Mouse (Mus musculus) neural tube, embryonic 13.5 days (tissue): Measurements from ENCODE around the gene Gmppa. TPM values are rescaled to one million over a fixed set of nuclear protein-coding genes. Genes with fewer than 3 reads are reported as not detected.

Experiments used
- ATAC-seq: fragments of 200-750 bp; cut with Nextera tagmentation; 2 replicates; pipeline ENCODE4 v1.8.0; 2017; ENCODE audit warnings: low read depth, mild to moderate bottlenecking, moderate TSS enrichment, moderate library complexity
- H3K27ac ChIP-seq: fragments of 300-500 bp; sonication (generic); replicated peaks from 2 replicates; pipeline ENCODE4 v1.5.1; 2015; ENCODE audit warnings: moderate library complexity, mild to moderate bottlenecking, inconsistent platforms
- H3K27me3 ChIP-seq: fragments of 300-500 bp; sonication (generic); 2 replicates; pipeline ENCODE4 v1.6.1; 2015; ENCODE audit warnings: mild to moderate bottlenecking, inconsistent platforms
- H3K36me3 ChIP-seq: fragments of 300-500 bp; sonication (generic); 2 replicates; pipeline ENCODE4 v1.6.1; 2015; ENCODE audit warnings: mild to moderate bottlenecking, inconsistent platforms
- H3K4me1 ChIP-seq: fragments of 300-500 bp; sonication (generic); replicated peaks from 2 replicates; pipeline ENCODE4 v1.6.1; 2015; ENCODE audit warnings: inconsistent platforms
- H3K4me2 ChIP-seq: fragments of 300-500 bp; sonication (generic); 2 replicates; pipeline ENCODE4 v1.6.1; 2015; ENCODE audit warnings: inconsistent platforms, mild to moderate bottlenecking, moderate library complexity
- H3K4me3 ChIP-seq: fragments of 300-500 bp; sonication (generic); 2 replicates; pipeline ENCODE4 v1.5.1; 2015; ENCODE audit warnings: mild to moderate bottlenecking, inconsistent platforms
- H3K9ac ChIP-seq: fragments of 300-500 bp; sonication (generic); 2 replicates; pipeline ENCODE4 v1.6.1; 2015; ENCODE audit warnings: moderate library complexity, mild to moderate bottlenecking, inconsistent platforms
- H3K9me3 ChIP-seq: fragments of 300-500 bp; sonication (generic); 2 replicates; pipeline ENCODE4 v1.6.1; 2016; ENCODE audit warnings: inconsistent platforms
- WGBS: fragments of 180-500 bp; shearing (Covaris S2); methylation state at CpG from one replicate; pipeline ENCODE4 v1.1.7; 2015; 5-methylcytosine and 5-hydroxymethylcytosine counted together
- polyA plus RNA-seq: library from polyadenylated mRNA; unstranded; fragments of >200 nt; fragmentation: Nextera tagmentation; extraction: Ambion mirVana; gene quantifications from 2 replicates; pipeline ENCODE4 v1.2.1, GENCODE M21; 2015

Gene Gmppa
- polyA plus RNA-seq, 1 experiment from 2014 or later = 74.4 TPM

DNA sequence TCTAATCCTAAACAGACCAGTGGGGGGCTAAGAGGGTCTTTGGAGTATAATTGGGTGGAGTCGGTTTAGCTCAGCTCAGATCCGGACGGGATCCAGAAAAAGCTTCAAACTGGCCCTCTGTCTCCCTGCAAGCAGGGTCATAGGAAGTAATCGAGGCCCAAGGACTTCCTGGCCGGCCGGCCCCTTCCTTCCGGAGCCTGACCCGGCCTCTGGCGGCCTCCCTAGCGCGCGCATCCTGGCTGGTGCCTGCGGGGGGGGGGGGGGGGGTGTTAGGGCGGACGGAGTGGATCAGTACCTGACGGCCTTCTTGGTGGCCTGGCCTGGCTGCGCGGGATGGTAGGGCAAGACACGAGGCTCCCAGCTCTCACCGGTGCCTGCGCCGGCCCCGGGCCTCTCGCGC lies 42.8 kb downstream of the Gmppa start:
- Histone ChIP-seq H3K4me1 (peaks cover 60% of the 10 kb centered on the region), H3K4me2 (peak overlapping the region; percentile 80), H3K27me3 (peaks cover 25% of the 10 kb centered on the region), H3K9me3 (no peaks in the 10 kb centered on the region), H3K27ac (peak overlapping the region; percentile 86), H3K36me3 (peaks cover 50% of the 10 kb centered on the region), H3K4me3 (peak overlapping the region; percentile 93), H3K9ac (peak overlapping the region; percentile 92)
- no peak for ATAC-seq
- 0% methylated on average over 11 of the region's 25 CpGs for WGBS

DNA sequence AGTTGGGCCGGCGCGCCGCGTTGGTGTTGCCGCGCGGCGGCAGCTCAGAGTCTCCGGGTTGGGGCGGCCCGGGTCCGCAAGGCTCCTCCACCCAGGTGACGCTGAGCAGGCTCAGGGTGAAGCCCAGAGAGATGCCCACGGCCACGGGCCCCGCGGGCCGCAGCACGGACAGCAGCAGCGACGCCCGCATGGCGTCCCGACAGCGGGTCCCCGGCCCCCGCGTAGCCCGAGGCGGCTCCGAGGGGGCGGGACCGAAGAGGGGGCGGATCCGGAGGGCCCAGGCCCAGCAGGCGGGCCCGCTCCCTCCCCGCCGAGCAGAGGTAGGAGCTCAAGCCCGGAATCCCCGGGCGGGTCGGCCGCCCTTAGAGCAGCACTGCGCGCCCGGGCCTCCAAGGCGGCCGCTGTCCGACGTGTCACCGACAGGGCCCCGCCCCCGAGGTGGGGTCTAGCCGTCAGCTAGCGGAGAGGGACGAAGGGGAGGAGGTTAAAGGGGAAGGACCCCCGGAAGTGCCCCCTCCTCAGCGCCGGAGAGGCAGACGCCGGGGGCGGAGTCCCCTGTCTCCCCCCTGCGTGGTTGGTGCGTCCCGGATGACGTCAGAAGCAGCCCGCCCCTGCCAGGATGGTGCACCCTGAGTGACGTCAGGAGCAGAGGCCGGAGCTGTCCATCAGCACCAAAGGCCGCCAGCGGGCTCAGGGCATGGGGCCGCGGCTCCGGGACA lies 43.3 kb downstream of the Gmppa start, which contains the start of the genes Chpf and Tmem198:
Gene Chpf, minus strand, starts transcription at position 392 of the 719 bp plus-strand sequence.
Gene Tmem198, plus strand, starts transcription at position 617 of the 719 bp plus-strand sequence.
- Histone ChIP-seq H3K27me3 (peaks cover 30% of the 10 kb centered on the region), H3K4me1 (peaks cover 58% of the 10 kb centered on the region), H3K9ac (peak within 1 kb of the TSS; percentile 92), H3K4me2 (peak within 1 kb of the TSS; percentile 80), H3K36me3 (peaks cover 48% of the 10 kb centered on the region), H3K9me3 (no peaks in the 10 kb centered on the region), H3K27ac (peak within 1 kb of the TSS; percentile 86), H3K4me3 (peak within 1 kb of the TSS; percentile 93)
- peak; percentile 89 for ATAC-seq
- WGBS = under 1% methylated on average over 60 of the region's 76 CpGs

DNA sequence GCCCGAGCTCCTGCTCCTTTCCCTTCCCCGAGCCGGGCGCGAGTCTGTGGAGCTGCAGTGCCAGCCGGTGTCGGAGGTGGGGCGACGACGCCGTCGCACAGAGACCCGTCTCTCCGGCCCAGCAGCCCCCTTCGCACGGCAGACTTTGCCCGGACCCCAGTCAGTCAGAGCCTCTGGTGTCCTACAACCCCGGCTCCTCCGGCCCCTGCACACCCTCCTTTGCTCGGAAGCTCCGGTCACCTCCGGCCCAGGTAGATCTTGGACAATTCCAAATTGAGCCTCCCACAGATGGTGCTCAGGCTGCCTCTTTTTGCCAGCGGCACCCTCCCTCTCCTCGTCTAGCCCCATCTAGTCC lies 43.9 kb downstream of the Gmppa start:
- H3K4me2 ChIP-seq = peak overlapping the region; percentile 80
- peak overlapping the region; percentile 93 for H3K4me3 ChIP-seq
- no peak for ATAC-seq
- peaks cover 53% of the 10 kb centered on the region for H3K4me1 ChIP-seq
- H3K27ac ChIP-seq = peak overlapping the region; percentile 86
- peaks cover 36% of the 10 kb centered on the region for H3K27me3 ChIP-seq
- H3K36me3 ChIP-seq = peaks cover 48% of the 10 kb centered on the region
- H3K9me3 ChIP-seq = no peaks in the 10 kb centered on the region
- WGBS = 2% methylated on average over 24 of the region's 24 CpGs
- H3K9ac ChIP-seq = peak overlapping the region; percentile 92

DNA sequence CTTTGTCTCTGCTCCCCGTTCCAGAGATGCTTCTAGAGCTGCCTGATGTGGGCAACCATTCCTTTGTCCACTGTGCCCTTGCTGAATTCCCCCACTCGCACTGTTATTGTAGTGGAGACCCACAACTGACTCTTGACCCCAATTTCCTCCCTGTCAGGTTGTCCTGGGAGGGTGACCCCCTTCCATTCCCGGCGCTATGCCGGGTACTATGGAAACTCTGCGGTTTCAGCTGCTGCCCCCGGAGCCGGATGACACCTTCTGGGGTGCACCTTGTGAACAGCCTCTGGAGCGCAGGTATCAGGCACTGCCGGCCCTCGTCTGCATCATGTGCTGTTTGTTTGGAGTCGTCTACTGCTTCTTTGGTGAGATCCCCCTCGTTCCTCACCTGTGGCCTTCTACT lies 44.3 kb downstream of the Gmppa start:
- Histone ChIP-seq H3K4me2 (peak overlapping the region; percentile 80), H3K27ac (peak overlapping the region; percentile 86), H3K9ac (peak overlapping the region; percentile 92), H3K4me3 (peak overlapping the region; percentile 93), H3K4me1 (peaks cover 52% of the 10 kb centered on the region), H3K27me3 (peaks cover 40% of the 10 kb centered on the region), H3K36me3 (peaks cover 48% of the 10 kb centered on the region), H3K9me3 (no peaks in the 10 kb centered on the region)
- 19% methylated on average over 13 of the region's 13 CpGs for WGBS
- no peak for ATAC-seq

DNA sequence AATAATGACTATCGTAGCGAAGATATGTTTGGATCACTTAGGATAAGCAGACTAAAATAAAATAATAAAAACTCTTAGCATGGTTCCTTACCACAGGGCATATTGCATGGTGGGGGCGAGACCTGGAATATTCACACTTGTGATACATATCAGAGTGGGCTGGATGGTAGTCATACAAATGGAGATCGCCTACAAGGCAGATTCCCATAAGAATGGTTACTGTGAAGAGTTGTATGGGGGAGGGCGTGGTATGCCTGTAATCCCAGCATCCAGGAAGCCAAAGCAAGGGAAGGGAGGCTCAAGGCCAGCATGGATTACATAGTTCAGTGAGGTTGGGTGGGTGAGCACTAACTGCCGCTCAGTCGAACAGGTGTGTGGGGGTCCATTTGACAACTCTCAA lies 45.0 kb downstream of the Gmppa start:
- H3K4me1 ChIP-seq = peaks cover 52% of the 10 kb centered on the region
- WGBS = 83% methylated on average over 7 of the region's 7 CpGs

DNA sequence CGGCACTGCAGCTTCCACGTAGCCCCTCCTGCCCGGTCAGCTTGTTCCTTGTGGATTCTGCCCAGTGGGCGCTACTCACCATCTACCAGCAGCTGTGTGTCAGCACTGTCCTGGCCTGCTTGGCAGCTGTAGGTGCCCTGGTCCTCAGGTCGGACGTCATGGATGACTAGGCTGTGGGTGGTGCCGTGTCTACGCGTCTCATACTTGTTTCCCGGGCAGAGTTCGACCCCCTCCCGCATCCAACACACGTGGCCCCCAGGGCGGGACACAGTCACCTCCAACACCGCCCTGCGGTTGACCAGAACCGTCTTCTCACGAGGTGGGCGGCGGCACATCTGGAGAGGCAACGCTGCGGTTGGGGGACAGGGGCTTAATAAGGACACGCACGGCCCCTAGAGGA lies 50.8 kb downstream of the Gmppa start:
- 0 out of 2 replicates have a peak, but pooled peaks have one; percentile 2 for ATAC-seq
- Histone ChIP-seq H3K36me3 (peaks cover 57% of the 10 kb centered on the region), H3K9me3 (no peaks in the 10 kb centered on the region), H3K9ac (no peak overlapping the region), H3K4me3 (peak overlapping the region; percentile 45; the same call in 1 of the 2 replicates), H3K27ac (no peak overlapping the region), H3K27me3 (peaks cover 88% of the 10 kb centered on the region), H3K4me1 (peaks cover 31% of the 10 kb centered on the region), H3K4me2 (peak overlapping the region; percentile 82)
- WGBS = 6% methylated on average over 24 of the region's 24 CpGs

More for the DNA sequence above, 45.0 kb downstream of the Gmppa start:
- peak overlapping the region; percentile 92 for H3K9ac ChIP-seq
- H3K9me3 ChIP-seq = no peaks in the 10 kb centered on the region
- H3K4me2 ChIP-seq = peak overlapping the region; percentile 80
- peaks cover 47% of the 10 kb centered on the region for H3K27me3 ChIP-seq
- no peak overlapping the region for H3K27ac ChIP-seq
- ATAC-seq = no peak
- H3K36me3 ChIP-seq = peaks cover 48% of the 10 kb centered on the region
- H3K4me3 ChIP-seq = peak overlapping the region; percentile 93

DNA sequence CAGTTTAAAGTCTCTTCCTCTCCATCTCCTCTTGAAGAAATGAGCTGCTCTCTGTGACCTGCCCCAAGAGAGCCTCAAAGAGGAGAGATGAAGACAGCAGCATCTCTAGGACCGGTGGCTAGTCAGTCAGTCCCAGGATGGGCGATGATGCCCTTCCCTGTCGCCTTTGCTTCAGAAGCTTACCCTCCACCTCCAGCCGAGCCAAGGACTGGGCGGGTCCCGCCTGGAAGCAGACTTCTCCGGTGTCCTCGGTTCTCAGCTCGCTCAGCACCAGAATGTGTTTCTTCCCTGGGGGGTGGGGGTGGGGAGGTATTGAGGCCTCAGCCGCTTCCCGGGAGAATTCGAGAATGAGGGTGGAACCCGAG lies 51.3 kb downstream of the Gmppa start:
- H3K27me3 ChIP-seq = peaks cover 91% of the 10 kb centered on the region
- peaks cover 30% of the 10 kb centered on the region for H3K4me1 ChIP-seq
- no peak overlapping the region for H3K27ac ChIP-seq
- H3K9me3 ChIP-seq = no peaks in the 10 kb centered on the region
- H3K36me3 ChIP-seq = peaks cover 57% of the 10 kb centered on the region
- peak overlapping the region; percentile 82 for H3K4me2 ChIP-seq
- WGBS = under 1% methylated on average over 13 of the region's 13 CpGs
- H3K9ac ChIP-seq = peak overlapping the region; percentile 62; the same call in 1 of the 2 replicates
- H3K4me3 ChIP-seq = peak overlapping the region; percentile 45
- no peak; the same call in 1 of the 2 replicates for ATAC-seq

DNA sequence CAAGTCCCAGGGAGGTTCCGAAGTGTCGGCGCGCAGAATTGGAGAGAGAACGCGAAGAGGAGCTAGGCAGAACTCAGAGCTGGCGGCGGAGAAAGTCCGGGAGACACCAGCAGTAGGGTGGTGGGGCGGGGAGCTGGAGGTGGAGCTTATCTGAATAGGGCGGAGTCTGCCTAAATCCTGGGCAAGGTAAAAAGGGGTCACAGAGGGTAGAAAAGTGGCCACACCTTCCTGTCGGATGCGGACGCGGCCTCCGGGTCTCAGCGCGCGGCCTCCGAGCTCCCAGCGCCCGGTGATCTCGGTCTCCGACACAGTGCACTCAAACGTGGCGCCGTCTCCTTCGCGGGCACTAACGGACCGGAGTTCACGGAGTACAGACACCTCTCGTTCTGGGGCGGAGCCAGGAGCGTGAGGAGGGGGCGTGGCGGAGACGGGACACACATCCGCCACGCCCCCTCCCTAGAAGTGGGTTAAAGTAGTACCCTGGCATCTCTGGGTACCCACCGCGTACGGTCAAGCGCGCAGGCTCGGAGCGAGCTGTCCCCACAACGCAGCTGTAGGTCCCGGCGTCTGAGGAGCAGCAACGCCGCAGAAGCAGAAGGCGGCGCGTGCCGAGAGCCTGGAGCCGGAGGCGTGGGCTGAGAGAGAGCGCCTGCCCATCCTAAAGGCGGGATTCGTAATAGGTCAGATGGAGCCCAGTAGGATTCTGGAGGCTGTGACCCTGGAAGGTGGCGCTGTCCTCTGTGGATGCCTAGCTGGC lies 51.9 kb downstream of the Gmppa start:
- under 1% methylated on average over 62 of the region's 62 CpGs for WGBS
- peak; percentile 66 for ATAC-seq
- Histone ChIP-seq H3K36me3 (peaks cover 55% of the 10 kb centered on the region), H3K27me3 (peaks cover 91% of the 10 kb centered on the region), H3K27ac (no peak overlapping the region), H3K4me3 (peak overlapping the region; percentile 45), H3K4me2 (peak overlapping the region; percentile 82), H3K9me3 (no peaks in the 10 kb centered on the region), H3K4me1 (peaks cover 27% of the 10 kb centered on the region), H3K9ac (peak overlapping the region; percentile 62)

DNA sequence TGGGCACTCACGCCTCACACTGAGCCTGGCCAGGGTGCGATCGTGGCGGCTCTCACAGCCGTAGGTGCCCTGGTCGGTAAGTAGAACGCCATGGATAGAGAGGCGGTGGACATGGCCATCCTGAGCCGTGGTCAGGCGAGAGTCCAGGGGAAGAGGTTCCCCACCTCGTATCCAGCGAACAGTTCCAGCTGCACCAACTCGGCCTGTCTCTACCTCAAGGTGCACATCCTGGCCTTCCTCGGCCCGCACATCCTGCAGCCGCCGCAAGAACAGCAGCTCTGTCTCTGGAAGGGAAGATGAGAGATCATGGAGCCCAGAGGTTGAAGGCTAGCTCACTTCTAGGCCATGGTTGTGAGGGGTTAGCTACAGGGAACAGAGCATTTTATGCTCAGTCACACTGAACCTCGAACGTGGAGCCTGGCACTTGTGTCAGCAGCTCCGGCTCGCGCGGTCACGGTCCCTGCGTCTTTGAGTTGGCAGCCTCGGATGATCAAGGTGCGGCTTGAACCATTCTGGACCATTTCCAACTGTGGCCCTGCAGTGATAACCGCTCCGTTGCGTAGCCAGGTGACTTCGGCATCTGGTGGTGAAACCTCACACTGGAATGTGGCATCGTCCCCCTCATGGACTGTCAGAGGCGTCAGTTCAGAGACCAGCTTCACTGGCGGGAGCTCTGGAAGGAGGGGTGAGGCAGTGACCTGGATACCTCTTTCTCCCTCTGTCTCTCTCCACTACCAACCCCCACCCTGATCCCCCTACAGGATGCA lies 55.2 kb downstream of the Gmppa start:
- peaks cover 68% of the 10 kb centered on the region for H3K27me3 ChIP-seq
- WGBS = 87% methylated on average over 34 of the region's 34 CpGs
- ATAC-seq = no peak
- no peak overlapping the region for H3K9ac ChIP-seq
- H3K36me3 ChIP-seq = peaks cover 23% of the 10 kb centered on the region
- H3K4me3 ChIP-seq = no peak overlapping the region
- H3K27ac ChIP-seq = no peak overlapping the region
- H3K4me1 ChIP-seq = peaks cover 28% of the 10 kb centered on the region
- H3K4me2 ChIP-seq = no peak overlapping the region
- no peaks in the 10 kb centered on the region for H3K9me3 ChIP-seq

DNA sequence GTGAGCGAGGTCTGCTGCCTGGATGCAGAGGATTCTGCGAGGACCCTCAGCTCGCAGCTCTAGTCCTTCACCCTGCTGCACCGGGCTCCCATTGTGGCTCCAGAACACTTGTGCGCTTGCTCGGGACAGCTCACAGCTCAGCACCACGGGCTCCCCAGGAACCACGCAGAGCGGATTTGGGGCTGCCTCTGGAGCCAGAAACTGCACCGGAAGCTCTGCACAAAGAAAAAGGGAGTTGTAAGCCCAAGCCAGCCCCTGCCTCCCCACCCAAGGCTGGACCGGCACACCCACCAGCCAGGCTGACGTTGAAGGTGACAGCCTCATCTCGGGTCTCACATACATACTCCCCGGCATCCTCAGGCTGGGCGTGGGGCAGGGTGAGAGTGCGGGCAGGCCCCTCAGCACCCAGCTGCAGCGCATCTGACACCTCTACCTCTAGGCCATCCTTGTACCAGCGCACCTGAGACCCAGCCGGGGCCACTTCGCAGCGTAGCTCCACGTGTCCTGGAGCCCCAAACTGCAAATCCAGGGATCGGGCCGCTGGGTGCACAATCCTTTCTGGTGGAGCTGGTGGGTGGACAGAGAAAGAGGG lies 56.9 kb downstream of the Gmppa start:
- no peak overlapping the region for H3K9ac ChIP-seq
- no peak overlapping the region for H3K4me3 ChIP-seq
- no peak for ATAC-seq
- H3K27me3 ChIP-seq = peaks cover 51% of the 10 kb centered on the region
- WGBS = 44% methylated on average over 24 of the region's 24 CpGs
- peaks cover 14% of the 10 kb centered on the region for H3K4me1 ChIP-seq
- H3K27ac ChIP-seq = no peak overlapping the region
- H3K36me3 ChIP-seq = peaks cover 32% of the 10 kb centered on the region
- H3K9me3 ChIP-seq = no peaks in the 10 kb centered on the region
- H3K4me2 ChIP-seq = no peak overlapping the region
